Mouse (Mus musculus) right cerebral cortex, postnatal 14 days (tissue): ENCODE results near the gene Togaram2.

ENCODE experiments used
- DNase-seq: peaks from one replicate; pipeline ENCODE4 v3.0.0; 2022

Togaram2 gene

GRCm38 (mm10) chr17:71684103-71684608 lies 11.1 kb downstream of the Togaram2 start:
- peak; percentile 27 for DNase-seq

DNA sequence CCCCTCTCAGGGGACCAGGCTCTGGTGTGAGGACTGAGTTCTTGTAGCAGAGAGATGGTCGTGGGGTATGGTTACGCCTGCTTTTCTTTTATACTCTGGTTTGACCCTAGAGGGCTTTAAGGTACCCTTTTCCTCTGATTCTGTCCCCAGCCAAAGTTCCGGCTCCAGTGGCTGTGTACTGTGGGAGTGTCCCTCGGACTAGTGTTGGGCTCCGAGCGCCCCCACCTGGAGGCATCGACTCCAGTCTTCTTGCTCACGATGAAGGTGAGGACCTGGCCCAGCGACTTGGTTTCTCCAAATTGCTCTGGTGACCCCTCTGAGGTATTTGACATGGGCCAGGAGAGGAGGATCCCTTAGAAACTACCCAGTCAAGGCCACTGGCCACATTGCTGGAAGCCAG lies 14.4 kb downstream of the Togaram2 start:
- no peak for DNase-seq

DNA sequence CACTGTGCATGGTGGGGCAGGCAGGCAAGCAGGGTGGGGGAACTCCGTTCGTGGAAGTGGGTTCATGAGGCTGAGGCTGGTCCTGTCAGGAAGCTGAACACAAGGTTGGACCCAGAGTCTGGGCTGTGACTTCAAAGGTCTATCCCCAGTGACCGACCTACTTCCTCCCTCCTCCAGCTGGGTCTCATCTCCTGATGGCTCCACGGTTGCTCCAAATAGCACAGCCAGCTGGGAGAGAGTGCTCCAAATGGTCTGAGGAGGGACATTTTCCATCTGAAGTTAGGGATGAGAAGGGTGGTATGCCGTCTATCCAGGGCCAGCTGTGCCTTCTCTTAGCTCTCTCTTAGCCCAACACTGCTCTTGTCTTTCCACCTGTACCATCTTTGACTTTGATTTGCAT lies 16.8 kb downstream of the Togaram2 start:
- no peak for DNase-seq

DNA sequence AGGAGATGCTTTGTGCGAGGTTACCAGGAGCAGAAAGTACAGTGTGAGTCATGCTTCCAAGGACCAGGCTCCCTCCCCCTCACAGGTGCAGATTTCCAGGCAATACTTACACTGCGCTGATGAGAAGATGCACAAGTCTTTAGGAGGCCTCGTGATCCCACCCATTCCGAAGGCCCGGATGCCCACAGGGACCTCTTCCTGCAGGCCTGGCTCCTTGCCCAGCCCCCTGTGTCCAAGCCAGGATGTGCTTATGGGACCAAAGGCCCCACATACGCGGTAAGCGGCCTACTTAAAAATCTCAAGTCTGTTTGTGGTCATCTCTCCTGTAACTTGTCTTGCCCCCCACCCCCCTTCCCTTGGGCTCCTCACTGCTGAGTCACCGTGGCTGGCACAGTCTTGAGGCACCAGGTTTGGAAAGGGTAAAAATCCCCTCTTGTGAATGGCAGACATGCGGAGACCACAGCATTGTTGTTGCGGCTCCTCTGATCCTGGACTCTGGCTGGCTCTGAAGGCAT lies 18.4 kb downstream of the Togaram2 start:
- no peak for DNase-seq

DNA sequence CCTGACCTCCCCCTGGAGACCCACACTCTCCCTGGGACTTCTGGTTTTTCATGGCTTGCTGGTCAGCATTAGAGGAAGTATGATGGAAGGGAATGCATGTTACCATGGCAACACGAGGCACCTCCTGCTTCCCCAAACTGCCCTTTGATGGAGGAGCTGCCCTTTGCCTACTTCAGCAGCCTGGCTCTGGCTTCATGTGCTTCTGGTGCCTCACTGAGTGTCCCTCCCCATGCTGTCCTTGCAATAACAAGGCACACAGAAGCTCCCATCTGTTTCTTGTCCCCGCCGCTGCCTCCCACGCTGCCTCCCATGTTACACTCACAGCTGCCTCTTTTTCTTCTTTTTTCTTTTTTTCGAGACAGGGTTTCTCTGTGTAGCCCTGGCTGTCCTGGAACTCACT lies 20.3 kb downstream of the Togaram2 start:
- DNase-seq, result peak; percentile 45

- no peak for DNase-seq
Observed at GRCm38 (mm10) chr17:71693780-71694179, 20.7 kb downstream of the Togaram2 start.

- DNase-seq, result no peak
Observed at GRCm38 (mm10) chr17:71695151-71695550, 22.1 kb downstream of the Togaram2 start.

DNA sequence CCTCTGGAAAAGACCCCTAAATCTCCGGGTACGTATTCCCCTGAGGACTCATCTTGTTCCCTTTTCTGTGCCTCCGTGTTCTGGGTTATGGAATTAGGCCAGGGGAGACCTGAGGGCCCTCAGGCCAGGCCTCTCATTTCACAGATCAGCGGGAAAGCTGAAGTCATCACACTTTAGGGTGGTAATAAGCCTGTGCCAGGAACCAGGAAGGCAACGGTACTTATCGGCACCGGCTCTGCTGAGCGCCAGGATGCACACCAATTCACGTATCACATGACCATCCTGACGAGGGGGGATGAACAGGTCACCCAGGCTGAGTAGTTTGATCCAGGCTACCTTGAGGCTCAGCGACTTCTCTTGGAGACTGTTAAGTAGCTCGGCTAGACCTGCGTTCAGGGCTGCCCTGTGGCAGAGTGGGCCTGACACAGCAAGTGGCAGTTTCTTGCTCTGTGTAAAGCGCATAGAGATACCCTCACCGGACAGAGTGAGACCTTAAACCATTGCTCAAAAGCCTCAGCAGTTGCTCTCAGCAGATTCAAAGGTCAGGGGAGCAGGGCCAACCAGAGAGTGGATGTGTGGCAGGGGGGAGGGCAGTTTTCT lies 22.8 kb downstream of the Togaram2 start:
- DNase-seq, result no peak

- no peak for DNase-seq
Observed at GRCm38 (mm10) chr17:71696396-71696795, 23.3 kb downstream of the Togaram2 start.

DNA sequence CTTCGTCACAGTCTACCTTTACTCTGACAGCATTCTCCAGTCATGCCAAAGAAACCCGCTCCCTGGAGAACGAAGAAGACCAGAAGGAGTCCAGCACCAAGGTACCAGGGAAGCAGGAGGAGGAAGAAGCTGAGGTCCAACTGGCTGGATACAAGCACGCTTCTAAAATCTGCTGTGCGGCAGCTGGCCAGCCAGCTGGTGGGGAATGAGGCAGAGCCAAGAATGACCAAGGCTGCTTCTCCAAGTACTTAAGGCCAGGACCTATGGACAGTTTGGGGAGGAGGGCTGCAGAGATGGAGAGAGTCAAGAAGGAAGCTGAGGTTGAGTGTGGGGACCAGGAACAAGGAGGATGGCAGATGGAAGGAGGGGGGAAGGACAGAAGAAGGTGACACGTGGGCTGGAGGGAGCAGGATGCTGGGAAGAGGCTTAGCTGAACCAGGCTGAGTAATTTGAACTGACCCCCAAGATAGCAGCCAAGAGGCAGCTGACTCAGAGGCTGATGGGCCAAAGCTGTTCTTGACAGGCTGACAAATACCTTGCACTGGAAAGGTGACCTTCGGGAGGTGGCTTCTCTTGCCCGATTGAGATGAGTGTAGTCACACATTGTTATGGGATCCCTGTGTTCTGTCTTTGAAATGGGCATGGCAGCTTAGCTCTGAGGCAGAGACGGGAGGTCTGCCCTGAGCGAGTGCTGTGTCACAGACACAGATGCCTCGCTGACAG lies 25.0 kb downstream of the Togaram2 start:
- no peak for DNase-seq

GRCm38 (mm10) chr17:71698619-71698956 lies 25.5 kb downstream of the Togaram2 start:
- no peak for DNase-seq

DNA sequence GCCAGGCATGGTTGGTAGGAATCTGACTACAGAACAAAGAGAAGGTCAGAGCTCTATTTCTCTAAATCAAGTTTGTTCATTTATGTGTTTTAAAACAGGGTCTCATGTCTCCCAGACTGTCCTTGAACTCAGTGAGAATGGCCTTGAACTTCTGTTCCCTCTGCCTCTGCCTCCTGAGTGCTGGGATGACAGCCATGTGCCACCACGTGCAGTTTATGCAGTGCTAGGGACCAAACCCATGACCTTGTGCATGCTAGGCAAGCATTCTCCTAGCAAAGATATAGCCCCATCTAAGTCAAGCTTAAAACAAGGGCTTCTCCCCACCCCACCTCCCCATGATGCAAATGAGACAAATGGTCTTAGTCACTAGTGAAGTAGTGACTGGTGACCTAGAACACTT lies 32.1 kb downstream of the Togaram2 start:
- DNase-seq, result no peak

DNA sequence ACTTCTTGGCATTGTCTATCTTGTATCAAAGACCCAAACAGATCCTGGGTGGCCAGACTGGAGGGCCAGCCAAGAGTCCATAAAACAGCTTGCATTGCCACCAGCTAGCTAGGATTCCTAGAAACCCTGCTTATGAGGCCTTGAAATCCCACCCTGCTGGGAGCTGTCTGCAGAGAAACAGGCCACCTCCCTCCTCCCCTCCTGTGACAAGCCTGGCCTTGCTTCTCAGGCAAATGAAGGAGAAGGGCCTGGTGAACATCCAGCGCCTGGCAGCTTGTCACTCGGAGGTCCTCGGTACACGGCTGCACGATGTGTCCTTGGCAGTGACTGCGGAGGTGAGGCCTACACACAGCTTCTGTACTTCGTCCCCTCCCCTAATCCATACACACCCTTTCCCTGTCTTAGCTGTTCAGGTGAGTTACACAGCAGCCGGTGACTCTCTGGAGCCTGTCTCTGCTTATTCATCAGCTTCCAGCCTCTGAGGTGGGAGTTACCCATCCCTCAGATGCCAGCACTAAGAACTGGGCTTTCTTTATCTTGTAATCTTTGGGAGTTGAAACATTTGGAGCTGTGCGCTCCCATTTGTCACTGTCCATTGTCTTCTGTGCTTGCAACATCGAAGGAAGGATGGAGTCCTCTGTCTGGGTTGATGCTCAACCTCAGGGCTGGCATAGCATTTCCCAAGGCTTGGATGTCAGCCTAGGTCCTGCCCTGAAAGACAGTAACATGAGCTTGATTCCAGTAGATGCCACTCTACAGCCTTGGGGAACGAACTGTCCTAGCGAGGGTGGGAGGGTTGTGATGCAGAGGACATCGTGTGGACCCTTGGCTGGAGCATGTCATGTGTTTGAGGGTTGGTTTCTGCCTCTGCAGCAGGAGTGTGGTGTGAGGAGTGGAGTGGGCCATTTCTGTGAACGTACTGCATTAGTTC lies 32.8 kb downstream of the Togaram2 start:
- DNase-seq, result no peak

DNA sequence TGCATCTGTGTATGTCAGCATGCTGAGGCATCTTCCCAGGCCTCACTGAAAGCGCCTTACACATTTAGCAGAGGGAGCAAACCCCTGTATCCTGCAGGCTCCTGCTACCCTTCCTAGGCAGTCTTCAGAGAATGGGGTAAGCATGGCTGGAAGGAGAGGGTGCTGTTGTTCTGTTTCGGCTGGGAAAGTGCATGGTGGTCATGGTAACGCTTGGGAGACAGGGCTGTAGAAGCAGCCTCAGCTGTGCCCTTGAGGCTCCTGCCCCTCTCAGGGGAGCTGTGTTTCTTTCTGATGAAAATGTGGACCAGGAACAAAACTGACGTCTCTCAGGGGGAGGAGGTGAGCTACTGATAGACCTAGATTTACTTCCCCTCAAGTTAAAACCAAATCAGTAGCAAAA lies 34.7 kb downstream of the Togaram2 start:
- DNase-seq, result no peak

- no peak for DNase-seq
Observed at GRCm38 (mm10) chr17:71712279-71712678, 39.2 kb downstream of the Togaram2 start.

DNA sequence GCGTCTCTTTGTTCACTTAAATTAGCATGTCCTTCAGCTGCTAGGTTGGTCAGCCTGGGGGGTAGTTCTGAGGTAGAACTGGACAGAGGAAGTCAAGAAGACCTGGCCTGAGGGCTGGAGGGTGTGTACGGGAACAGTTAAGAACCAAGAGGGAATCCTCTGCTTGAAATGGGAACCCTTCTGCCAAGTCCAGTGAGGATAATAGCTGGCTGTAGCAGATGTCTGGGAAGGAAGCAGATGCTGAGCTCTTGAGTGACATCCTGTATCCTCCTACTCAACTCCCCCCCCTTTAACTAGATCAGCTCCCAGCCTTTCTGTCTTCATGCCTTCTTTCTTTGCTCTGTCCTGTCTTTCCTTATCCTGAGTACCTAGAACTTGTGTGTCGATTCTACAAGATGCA lies 42.0 kb downstream of the Togaram2 start:
- no peak for DNase-seq

- DNase-seq, result no peak
Observed at GRCm38 (mm10) chr17:71717881-71718625, 45.0 kb downstream of the Togaram2 start.

DNA sequence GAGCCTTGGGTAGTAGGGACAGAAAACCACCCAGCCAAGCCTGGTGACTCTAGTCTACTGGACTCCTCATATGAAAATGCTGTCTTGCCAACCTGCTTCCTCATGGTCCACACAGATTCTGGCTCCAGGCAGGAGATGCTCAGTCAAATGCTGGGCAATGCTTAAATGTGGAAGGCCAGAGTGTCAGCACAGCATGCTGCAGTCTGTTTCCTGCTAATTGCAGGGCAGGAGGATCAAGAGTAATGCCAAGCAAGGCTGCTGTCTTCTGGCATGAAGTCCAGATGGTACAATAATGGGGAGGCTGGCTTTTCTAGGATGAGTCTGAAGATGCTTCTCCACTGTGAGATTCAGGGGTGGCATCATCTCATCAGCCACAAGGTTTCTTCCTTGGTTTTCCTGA lies 47.4 kb downstream of the Togaram2 start:
- no peak for DNase-seq

DNA sequence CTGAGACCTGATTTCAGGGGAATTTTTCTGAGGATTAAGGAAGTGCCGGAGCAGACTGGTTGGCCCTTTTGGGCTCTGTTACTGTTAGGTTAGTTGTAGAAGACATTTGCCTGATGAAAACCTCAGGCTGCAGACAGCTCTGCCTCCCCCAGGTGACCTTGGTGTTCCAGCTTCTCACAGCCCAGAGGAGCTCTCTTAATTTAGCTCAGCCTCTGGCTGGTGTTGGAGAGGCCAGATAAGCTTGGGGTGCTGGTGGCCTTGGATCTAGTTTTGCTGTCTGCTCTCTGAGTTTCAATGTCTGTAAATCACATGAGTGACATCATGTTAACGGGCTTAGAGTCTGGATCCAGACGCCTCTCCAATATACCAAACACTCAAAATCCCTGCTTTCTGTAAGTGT lies 48.0 kb downstream of the Togaram2 start:
- no peak for DNase-seq

GRCm38 (mm10) chr17:71730655-71731054 lies 57.6 kb downstream of the Togaram2 start:
- DNase-seq, result no peak

- no peak for DNase-seq
Observed at GRCm38 (mm10) chr17:71736442-71736841, 63.4 kb downstream of the Togaram2 start.

GRCm38 (mm10) chr17:71742156-71742555 lies 69.1 kb downstream of the Togaram2 start:
- DNase-seq, result no peak

GRCm38 (mm10) chr17:71742935-71743334 lies 69.9 kb downstream of the Togaram2 start:
- no peak for DNase-seq
